Mouse (Mus musculus) T-helper 1 cell (primary cell): Measurements from ENCODE around the gene Gm7879.

Experiments
- in situ Hi-C: fragments of 300-600 bp; cut with MboI, MseI; formaldehyde crosslinking; loops from one replicate; pipeline ENCODE4 v1.15.1; 2025; ENCODE audit warnings: high pct_unique_total_duplicates

The Gm7879 gene

DNA sequence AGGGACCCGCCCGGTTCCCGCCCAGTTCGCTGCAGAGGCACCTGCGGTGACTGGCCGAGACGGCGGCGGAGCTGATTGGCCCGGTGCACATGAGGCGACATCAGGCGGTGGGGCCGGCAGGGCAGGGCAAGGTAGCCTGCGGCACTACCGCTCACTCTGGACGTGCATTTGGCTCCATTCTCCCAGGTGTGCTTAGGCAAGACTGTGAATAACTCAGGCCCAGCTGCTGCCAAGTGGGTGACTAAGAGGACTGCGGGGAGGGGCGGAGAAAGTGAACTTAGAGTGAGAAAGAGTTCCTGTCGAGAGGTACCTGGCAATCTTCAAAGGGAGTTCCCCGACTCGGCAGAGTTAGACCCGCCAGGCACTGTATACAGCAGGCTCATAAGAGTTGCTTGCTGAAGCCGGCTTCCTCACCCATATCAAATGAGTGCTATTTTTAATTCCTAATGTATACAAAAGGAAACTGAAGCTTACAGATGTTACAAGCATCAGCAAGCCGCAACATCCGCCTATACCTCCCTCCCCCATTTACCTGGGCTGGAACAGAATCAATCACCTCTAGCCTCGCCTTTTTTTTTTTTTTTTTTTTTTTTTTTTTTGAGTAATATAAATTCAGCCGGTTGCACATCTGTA is 35.3 kb downstream of the Gm7879 start:
- in situ Hi-C loops = loop anchor here (5.0 kb wide), 1 partner anchor 309 kb away; no protein-coding TSS in a partner anchor

GRCm38 (mm10) chr5:43948748-43949275 is 35.9 kb downstream of the Gm7879 start:
- in situ Hi-C loops = loop anchor here (5.0 kb wide), 1 partner anchor 308 kb away; no protein-coding TSS in a partner anchor

GRCm38 (mm10) chr5:43953241-43953640 is 40.3 kb downstream of the Gm7879 start:
- in situ Hi-C loops = no loop called here

- in situ Hi-C loops = no loop called here
Measured at GRCm38 (mm10) chr5:43959884-43960440, 47.0 kb downstream of the Gm7879 start.

DNA sequence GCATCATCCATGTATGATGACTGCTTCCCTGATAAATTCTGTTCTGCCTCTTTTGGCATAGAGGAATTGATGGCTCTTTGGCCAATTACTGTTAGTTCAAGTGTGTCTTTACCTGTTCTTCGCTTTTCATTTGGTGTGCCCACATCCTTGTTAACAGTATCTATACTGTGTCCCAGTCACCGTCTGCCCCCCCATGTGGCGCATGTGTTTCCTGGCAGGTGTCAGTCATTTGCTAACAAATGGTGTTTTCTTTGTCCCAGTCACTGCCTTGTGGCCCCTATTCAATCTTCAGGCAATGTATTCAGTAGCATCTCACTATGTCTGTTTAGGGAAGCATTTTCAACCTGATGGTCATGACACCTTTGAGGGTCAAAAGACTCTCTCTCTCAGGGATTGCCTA is 48.1 kb downstream of the Gm7879 start:
- in situ Hi-C loops = no loop called here
